Mouse (Mus musculus) left cerebral cortex, postnatal 25 days (tissue): ENCODE results near the gene Gramd1a. TPM values are rescaled to one million over a fixed set of nuclear protein-coding genes. Genes with fewer than 3 reads are reported as not detected.
A peak's percentile ranks its signal among the peaks of the same experiment; 100 is the strongest.

ENCODE experiments used
- DNase-seq, 2 experiments: peaks; one replicate each; pipeline ENCODE4 v3.0.0; 2022; ENCODE audit warnings: low spot score in 2 of 2, mixed read lengths in 1 of 2
- intact Hi-C: fragments of 180-260 bp; cut with DNase I; formaldehyde crosslinking; loops from one replicate; pipeline ENCODE4 v1.15.1; 2025
- total RNA-seq, 2 experiments: library from RNA; stranded (reverse); gene quantifications; 2 replicates each; pipeline ENCODE4 v1.2.3; 2021

Gramd1a gene
- total RNA-seq = 100 to 1,000 TPM; 108 to 110 TPM

- no peak for DNase-seq
- intact Hi-C loops = no loop called here
Measured at GRCm38 (mm10) chr7:31155296-31156033, at the start of gene Gramd1a. Gramd1a (minus strand) TSS chr7:31155896.

- intact Hi-C loops = no loop called here
- no peak for DNase-seq
Measured at GRCm38 (mm10) chr7:31195591-31196307, 40.1 kb upstream of the Gramd1a start.

GRCm38 (mm10) chr7:31184711-31185110 is 29.0 kb upstream of the Gramd1a start:
- intact Hi-C loops = no loop called here
- no peak for DNase-seq

- DNase-seq = no peak
- intact Hi-C loops = no loop called here
Measured at GRCm38 (mm10) chr7:31182863-31183262, 27.2 kb upstream of the Gramd1a start.

GRCm38 (mm10) chr7:31176886-31177763 is 21.4 kb upstream of the Gramd1a start:
- intact Hi-C loops = loop anchor here (2.0 kb wide), 1 partner anchor 38 kb away; no protein-coding TSS in a partner anchor
- peak; percentile 79 for DNase-seq

GRCm38 (mm10) chr7:31175096-31175495 is 19.4 kb upstream of the Gramd1a start:
- DNase-seq = no peak
- intact Hi-C loops = no loop called here

- DNase-seq = no peak
- intact Hi-C loops = no loop called here
Measured at GRCm38 (mm10) chr7:31174466-31174865, 18.8 kb upstream of the Gramd1a start.

GRCm38 (mm10) chr7:31172238-31172637 is 16.5 kb upstream of the Gramd1a start:
- intact Hi-C loops = no loop called here
- peak in 1 of 2 experiments; percentile 19 for DNase-seq

- DNase-seq = no peak
- intact Hi-C loops = no loop called here
Measured at GRCm38 (mm10) chr7:31170520-31170919, 14.8 kb upstream of the Gramd1a start.

GRCm38 (mm10) chr7:31168412-31168811 is 12.7 kb upstream of the Gramd1a start:
- intact Hi-C loops = no loop called here
- DNase-seq = no peak

- intact Hi-C loops = no loop called here
- no peak for DNase-seq
Measured at GRCm38 (mm10) chr7:31164748-31165147, 9.1 kb upstream of the Gramd1a start.

GRCm38 (mm10) chr7:31163666-31164577 is 8.2 kb upstream of the Gramd1a start:
- no peak for DNase-seq
- intact Hi-C loops = no loop called here

GRCm38 (mm10) chr7:31162324-31162723 is 6.6 kb upstream of the Gramd1a start:
- intact Hi-C loops = no loop called here
- DNase-seq = no peak

GRCm38 (mm10) chr7:31161831-31162230 is 6.1 kb upstream of the Gramd1a start:
- intact Hi-C loops = no loop called here
- DNase-seq = no peak

GRCm38 (mm10) chr7:31161246-31161645 is 5.5 kb upstream of the Gramd1a start:
- DNase-seq = no peak
- intact Hi-C loops = no loop called here

- intact Hi-C loops = no loop called here
Measured at GRCm38 (mm10) chr7:31160763-31161162, 5.1 kb upstream of the Gramd1a start.

GRCm38 (mm10) chr7:31156034-31156928 is 585 bp upstream of the Gramd1a start:
- intact Hi-C loops = no loop called here

More at GRCm38 (mm10) chr7:31160763-31161162, 5.1 kb upstream of the Gramd1a start:
- no peak for DNase-seq

More at GRCm38 (mm10) chr7:31156034-31156928, 585 bp upstream of the Gramd1a start:
- no peak for DNase-seq
